Mouse (Mus musculus) mesoderm, embryonic 11.5 days (tissue): ENCODE data around the gene Krt12.

Experiments
- DNase-seq: peaks from one replicate; pipeline ENCODE4 v3.0.0-alpha.2; 2012; ENCODE audit warnings: low read depth, low spot score

The Krt12 gene

DNA sequence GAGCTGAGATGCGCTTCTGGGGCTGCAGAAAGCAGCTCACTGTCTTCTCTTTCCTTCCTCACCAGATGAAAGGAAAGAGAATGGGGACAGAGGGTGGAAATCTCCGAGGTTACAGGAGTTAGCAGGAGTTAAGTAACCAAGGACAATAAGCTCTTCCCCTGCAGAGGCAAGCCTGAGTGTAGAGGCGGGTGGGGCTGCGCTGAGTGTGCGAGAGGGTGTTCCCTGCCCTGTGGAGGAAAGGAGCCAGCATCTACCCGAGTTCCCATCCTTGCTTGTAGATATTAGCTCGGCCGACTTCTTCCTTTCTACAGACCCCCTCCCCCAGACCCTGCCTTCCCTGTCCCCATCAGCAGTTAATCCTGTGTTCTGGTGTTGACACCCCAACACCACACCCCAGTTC, 23.2 kb downstream of the Krt12 start:
- DNase-seq, result no peak

DNA sequence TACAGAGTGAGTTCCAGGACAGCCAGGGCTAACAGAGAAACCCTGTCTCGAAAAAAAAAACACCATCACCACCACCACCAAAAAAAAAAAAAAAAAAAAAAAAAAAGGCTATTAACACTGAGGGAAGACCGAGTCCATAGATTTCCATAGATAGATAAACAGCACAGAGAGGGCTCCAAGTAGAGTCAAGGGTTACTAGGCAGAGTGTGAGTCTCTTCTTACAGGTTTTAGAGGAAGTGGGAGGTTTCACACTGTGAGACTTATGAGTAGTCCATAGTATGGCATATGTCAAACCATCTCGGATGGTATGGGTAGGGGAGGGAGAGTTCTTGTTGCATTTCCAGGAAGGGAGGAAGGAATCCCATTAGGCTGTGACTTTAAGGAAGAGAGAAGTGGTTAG, 24.0 kb downstream of the Krt12 start:
- DNase-seq, result no peak

GRCm38 (mm10) chr11:99396661-99397060, 25.4 kb downstream of the Krt12 start:
- no peak for DNase-seq

DNA sequence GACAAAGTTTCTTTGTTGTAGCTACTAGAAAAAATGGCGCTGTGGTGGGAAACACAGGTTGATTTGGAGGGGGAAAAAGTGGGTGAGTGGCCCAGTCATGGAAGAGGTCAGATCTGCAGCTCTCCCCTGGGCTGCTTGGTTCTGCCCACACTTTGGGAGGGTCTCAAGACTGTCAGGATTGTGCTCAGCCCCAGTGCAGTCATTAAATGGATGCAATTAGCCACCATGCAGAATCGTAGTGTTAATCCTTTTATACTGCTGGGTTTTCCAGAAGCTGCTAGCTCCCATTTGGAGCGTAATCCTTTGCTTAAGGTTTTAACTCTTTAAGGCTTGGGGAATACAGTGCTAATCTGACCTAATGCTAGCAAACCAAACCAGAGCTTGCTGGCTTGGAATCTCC, 26.0 kb downstream of the Krt12 start:
- no peak for DNase-seq

- no peak for DNase-seq
These were observed 29.6 kb downstream of the Krt12 start for GRCm38 (mm10) chr11:99392492-99392891.

- no peak for DNase-seq
These were observed 30.7 kb downstream of the Krt12 start for GRCm38 (mm10) chr11:99391375-99391774.

- DNase-seq, result no peak
These were observed 31.2 kb downstream of the Krt12 start for GRCm38 (mm10) chr11:99390866-99391265.

DNA sequence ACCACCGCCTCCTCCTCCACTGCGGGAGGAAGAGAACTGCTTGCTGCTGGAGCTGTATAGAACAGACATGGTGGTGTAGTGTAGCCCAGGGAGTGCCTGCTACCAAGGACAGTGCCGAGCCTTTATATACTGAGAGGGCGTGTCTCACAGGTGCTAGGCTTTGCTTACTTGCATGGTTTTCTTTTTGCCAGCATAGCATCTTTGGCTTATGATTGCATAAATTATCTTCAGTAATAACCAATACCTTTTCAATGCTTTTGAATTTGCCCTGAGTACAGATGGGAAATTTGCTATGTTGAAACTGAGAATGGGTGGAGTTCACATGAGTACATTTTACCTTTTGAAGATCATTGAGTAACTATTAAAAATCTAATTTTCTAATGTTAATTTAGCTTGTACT, 32.8 kb downstream of the Krt12 start, which contains the start of gene Krt10:
TSS of gene Krt10 (minus strand) at position 101 of the 400 bp plus-strand sequence.
- DNase-seq, result no peak

- DNase-seq, result no peak
These were observed 33.4 kb downstream of the Krt12 start for GRCm38 (mm10) chr11:99388661-99389060.

GRCm38 (mm10) chr11:99385813-99386721, 36.0 kb downstream of the Krt12 start:
- peak; percentile 78 for DNase-seq

GRCm38 (mm10) chr11:99379568-99379967, 42.5 kb downstream of the Krt12 start:
- peak; percentile 77 for DNase-seq

DNA sequence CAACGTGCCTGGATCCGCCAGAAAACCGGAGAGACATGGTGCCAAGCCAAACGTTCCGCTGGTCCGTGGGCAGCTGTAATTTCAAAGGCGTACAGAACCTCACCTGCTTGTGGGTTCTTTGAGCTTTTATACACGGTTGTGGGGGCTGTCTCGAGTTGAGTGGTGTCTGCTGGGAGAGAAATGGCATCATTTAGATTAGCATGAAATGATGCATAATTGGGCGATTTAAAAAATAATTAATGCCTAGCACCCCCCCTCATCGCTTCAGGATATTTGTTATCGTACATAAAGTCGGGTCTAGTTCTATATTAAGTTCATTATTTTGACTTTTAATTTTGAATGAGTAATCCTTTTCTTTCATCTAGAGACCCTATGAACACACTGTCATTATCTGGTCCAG, 47.3 kb downstream of the Krt12 start, which contains the start of gene Krt28:
TSS of gene Krt28 (minus strand) at position 101 of the 400 bp plus-strand sequence.
- DNase-seq, result no peak

DNA sequence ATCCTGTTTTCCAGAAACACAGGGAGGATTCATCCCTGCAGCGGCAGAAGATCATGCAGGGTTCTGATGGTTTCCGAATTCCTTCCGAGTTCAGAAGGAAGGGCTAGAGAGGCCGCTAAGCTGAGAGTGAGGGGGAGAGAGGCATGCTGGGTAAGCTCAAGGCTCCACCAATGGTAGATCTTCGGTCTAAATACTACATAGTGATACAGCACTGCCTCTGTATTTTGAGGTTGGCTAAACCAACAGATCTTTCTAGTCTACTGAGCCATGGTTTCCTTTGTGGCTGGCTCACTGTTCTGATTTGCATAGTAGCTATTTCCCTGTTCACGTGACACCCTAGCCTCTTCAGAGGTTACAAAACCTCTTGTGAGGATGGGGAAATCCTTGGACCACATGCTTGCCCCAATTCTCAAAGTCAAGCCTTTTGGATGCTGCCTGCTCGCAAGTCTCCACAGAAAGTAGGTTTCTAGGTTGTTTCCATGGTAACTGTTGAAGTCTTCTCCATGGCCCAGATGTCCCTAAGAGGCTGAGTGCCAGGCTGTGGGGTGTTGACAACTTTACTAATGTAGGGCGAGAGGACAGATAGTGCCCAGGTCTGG, 52.1 kb downstream of the Krt12 start:
- DNase-seq, result no peak

DNA sequence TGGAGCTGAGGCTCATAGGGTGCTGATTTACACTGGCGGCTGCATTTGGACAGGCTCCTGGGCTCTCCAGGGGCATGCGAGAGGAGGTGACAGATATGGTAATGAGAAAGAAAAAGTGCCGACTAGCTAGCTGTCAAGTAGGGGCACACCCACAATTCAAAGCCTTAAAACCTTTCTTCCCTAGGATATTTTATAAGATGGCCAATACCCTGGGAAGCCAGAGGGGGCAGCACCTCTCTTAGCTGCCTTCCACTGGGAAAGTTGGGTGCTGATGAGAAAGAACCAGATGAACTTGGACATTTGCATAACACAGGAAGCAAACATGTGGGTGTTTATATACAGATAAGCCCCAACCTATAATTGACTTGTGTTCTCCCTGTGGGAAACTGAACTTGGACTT, 52.8 kb downstream of the Krt12 start:
- DNase-seq, result peak; percentile 20

GRCm38 (mm10) chr11:99366791-99367190, 55.3 kb downstream of the Krt12 start:
- peak; percentile 4 for DNase-seq
